Mouse (Mus musculus) cerebellum, adult 2 months (tissue): ENCODE measurements around the gene Bbip1.

Source experiments
- CTCF ChIP-seq: fragments of 200-500 bp; IDR thresholded peaks from 2 replicates; pipeline ENCODE4 v1.5.1; 2011; ENCODE audit warnings: low read depth, mild to moderate bottlenecking, control low read depth, low read length, moderate library complexity, borderline replicate concordance; ENCODE audit not compliant: insufficient read depth
- POLR2A ChIP-seq: fragments of 200-500 bp; IDR thresholded peaks from 2 replicates; pipeline ENCODE4 v1.6.1; 2011; ENCODE audit warnings: low read length, control low read depth, borderline replicate concordance; ENCODE audit not compliant: insufficient read depth

DNA sequence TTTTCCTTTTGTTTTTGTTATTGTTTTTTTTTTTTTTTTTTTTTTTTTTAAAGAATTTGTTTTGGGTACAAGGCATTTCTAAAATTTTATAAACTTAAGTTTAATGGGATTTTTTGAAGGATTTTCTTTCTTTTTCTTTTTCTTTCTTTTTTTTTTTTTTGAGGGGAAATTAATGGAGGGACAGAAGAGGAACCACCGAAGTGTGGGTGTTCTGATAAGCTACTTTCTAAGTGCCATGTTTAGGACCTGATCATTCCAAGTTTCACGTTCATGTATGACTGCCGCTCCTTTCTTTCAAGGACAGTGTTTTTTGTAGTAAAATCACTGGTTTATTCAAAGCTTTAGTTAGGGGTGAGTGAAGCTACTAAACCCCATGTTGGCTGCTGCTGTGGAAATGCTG, 15.2 kb downstream of the Bbip1 start:
- no peak for TF ChIP-seq CTCF
- TF ChIP-seq POLR2A = no peak
